Comparison of ENCODE assay signal across 20 mouse cellular contexts in genomic region chr13:56289998-56290397, GRCm38 (mm10). TPM values are rescaled to one million over a fixed set of nuclear protein-coding genes. Genes with fewer than 3 reads are reported as not detected.
DNase-seq lines count a peak whose midpoint lies in the region; ATAC-seq and TF ChIP-seq lines count a peak whose summit lies in the region.
"Had no signal": no experiment of that assay in that cellular context is flagged by ENCODE, and none has a peak within 500 bp of the region (broad histone marks: within the 10 kb centered on the region; RNA-seq: fewer than 3 reads in every experiment).

No protein-coding gene starts in this region.

- intact Hi-C loops in gastrocnemius, adult 2 months (cut with DNase I) = no loop called here

- DNase-seq in gastrocnemius, adult 2 months = no peak
- no peak for DNase-seq in gastrocnemius, postnatal 25 days
- DNase-seq in lung, embryonic 14.5 days = no peak
- no peak for DNase-seq in lung, postnatal 36 days
- DNase-seq in c-Kit-positive CD71-positive TER-119-positive erythroid progenitor cells, embryonic 14.5 days (ENCODE audit: low spot score) = no peak
- no peak for DNase-seq in ovary, postnatal 14 days (ENCODE audit: low spot score)
- DNase-seq: adrenal gland, postnatal 14 days; cerebellum, postnatal 10 days; heart, adult 2 months; kidney, adult 11 months had no signal

- H3K27me3 ChIP-seq in lung, embryonic 14.5 days (ENCODE audit: insufficient read depth, low read length) = peaks cover 30% of the 10 kb centered on the region
- H3K27me3 ChIP-seq in embryonic facial prominence, embryonic 12.5 days = peaks cover 32% of the 10 kb centered on the region
- H3K27me3 ChIP-seq in small intestine, adult 2 months (ENCODE audit: control insufficient read depth, insufficient read depth, low read length) = peaks cover 3% of the 10 kb centered on the region; the same call in 1 of the 2 replicates

- no peak overlapping the region for H3K9ac ChIP-seq in lung, embryonic 14.5 days
- H3K9ac ChIP-seq in embryonic facial prominence, embryonic 12.5 days = no peak overlapping the region
- H3K9ac ChIP-seq: hindbrain, embryonic 12.5 days; liver, embryonic 12.5 days had no signal

- no peak overlapping the region for H3K27ac ChIP-seq in gastrocnemius, adult 2 months
- no peak overlapping the region for H3K27ac ChIP-seq in lung, embryonic 14.5 days (ENCODE audit: low read depth)
- peak overlapping the region; percentile 77 for H3K27ac ChIP-seq in embryonic facial prominence, embryonic 12.5 days
- no peak overlapping the region for H3K27ac ChIP-seq in small intestine, adult 2 months (ENCODE audit: insufficient read depth, low read depth, low read length)
- H3K27ac ChIP-seq: heart, adult 2 months; hindbrain, embryonic 12.5 days; liver, embryonic 12.5 days had no signal

- H3K9me3 ChIP-seq in lung, embryonic 14.5 days (ENCODE audit: low read depth, low read length) = no peaks in the 10 kb centered on the region
- no peaks in the 10 kb centered on the region for H3K9me3 ChIP-seq in embryonic facial prominence, embryonic 12.5 days
- H3K9me3 ChIP-seq: hindbrain, embryonic 12.5 days; midbrain, embryonic 10.5 days had no signal

- no peaks in the 10 kb centered on the region for H3K4me1 ChIP-seq in lung, embryonic 14.5 days (ENCODE audit: insufficient read depth)
- H3K4me1 ChIP-seq in embryonic facial prominence, embryonic 12.5 days = peaks cover 18% of the 10 kb centered on the region
- H3K4me1 ChIP-seq in small intestine, adult 2 months (ENCODE audit: control insufficient read depth, insufficient read depth, insufficient read length, low read length) = no peaks in the 10 kb centered on the region
- H3K4me1 ChIP-seq: liver, embryonic 12.5 days had no signal

- 83% methylated on average over 6 of the region's 6 CpGs for WGBS in lung, embryonic 14.5 days
- WGBS in embryonic facial prominence, embryonic 12.5 days = 80% methylated on average over 6 of the region's 6 CpGs
- 78% methylated on average over 6 of the region's 6 CpGs for WGBS in small intestine, adult 2 months

- TF ChIP-seq CTCF in gastrocnemius, adult 2 months (IDR thresholded peaks at IDR 0.05) = 0 out of 2 replicates have a peak, but pooled peaks have one; percentile 1
- peak; percentile 32; the same call in 1 of the 2 replicates for TF ChIP-seq CTCF in lung, embryonic 14.5 days (IDR thresholded peaks at IDR 0.05; ENCODE audit: low read depth)
- TF ChIP-seq CTCF in small intestine, adult 2 months (IDR thresholded peaks at IDR 0.05; ENCODE audit: extremely low read depth, insufficient read length, insufficient replicate concordance, low read depth, low read length) = peak; percentile 17; the same call in 1 of the 2 replicates

- H3K4me3 ChIP-seq in gastrocnemius, adult 2 months = no peak overlapping the region
- H3K4me3 ChIP-seq in lung, embryonic 14.5 days (ENCODE audit: low read depth, low read length) = no peak overlapping the region
- no peak overlapping the region for H3K4me3 ChIP-seq in embryonic facial prominence, embryonic 12.5 days
- no peak overlapping the region for H3K4me3 ChIP-seq in small intestine, adult 2 months (ENCODE audit: low read depth, low read length)
- H3K4me3 ChIP-seq: heart, adult 2 months; hindbrain, embryonic 12.5 days; liver, embryonic 12.5 days; midbrain, embryonic 10.5 days; myocyte had no signal

- no peak overlapping the region for H3K4me2 ChIP-seq in lung, embryonic 14.5 days
- H3K4me2 ChIP-seq in embryonic facial prominence, embryonic 12.5 days (replicated peaks) = no peak overlapping the region
- H3K4me2 ChIP-seq: liver, embryonic 12.5 days had no signal

- no peak for TF ChIP-seq POLR2A in small intestine, adult 2 months (IDR thresholded peaks at IDR 0.05; ENCODE audit: low read depth, low read length)

- ATAC-seq in lung, embryonic 14.5 days (ENCODE audit: insufficient read depth) = no peak
- no peak for ATAC-seq in embryonic facial prominence, embryonic 12.5 days (ENCODE audit: insufficient number of reproducible peaks, insufficient read depth, low FRiP score, low TSS enrichment)
- ATAC-seq: liver, embryonic 12.5 days had no signal

- no peaks in the 10 kb centered on the region for H3K36me3 ChIP-seq in lung, embryonic 14.5 days (ENCODE audit: insufficient read depth)
- no peaks in the 10 kb centered on the region for H3K36me3 ChIP-seq in embryonic facial prominence, embryonic 12.5 days
- H3K36me3 ChIP-seq in small intestine, adult 2 months (ENCODE audit: control insufficient read depth, insufficient read depth, low read length) = no peaks in the 10 kb centered on the region
- H3K36me3 ChIP-seq: G1E; hindbrain, embryonic 12.5 days; liver, embryonic 12.5 days; midbrain, embryonic 10.5 days had no signal

RNA-seq across cellular contexts. Expression of gene Cxcl14, which starts 6.4 kb away (rescaled TPM):
- total RNA-seq in gastrocnemius, adult 2 months (2021) = 10 to 100 TPM; 30.7 to 35.6 TPM
- 10 to 100 TPM; 18.8 to 34.8 TPM for total RNA-seq in gastrocnemius, postnatal 25 days (2021)
- polyA plus RNA-seq in lung, embryonic 14.5 days (2014; fragmentation: Nextera tagmentation; extraction: Ambion mirVana) = 9.0 and 9.8 TPM in 2 replicates
- polyA plus RNA-seq in embryonic facial prominence, embryonic 12.5 days (2016; fragmentation: Nextera tagmentation; extraction: Ambion mirVana) = 308 and 338 TPM in 2 replicates
- polyA plus RNA-seq in small intestine, adult 2 months (2012; rRNA removed) = 35.7 and 68.8 TPM in 2 replicates
- total RNA-seq: G1E; neutrophil, adult 5-6 weeks had no signal
- polyA plus RNA-seq: G1E, myocyte had no signal

RNA-seq across cellular contexts. Expression of gene Neurog1, which starts 38.0 kb away (rescaled TPM):
- total RNA-seq in gastrocnemius, adult 2 months (2021) = not detected
- total RNA-seq in gastrocnemius, postnatal 25 days (2021) = not detected
- not detected in 2 replicates for polyA plus RNA-seq in lung, embryonic 14.5 days (2014; fragmentation: Nextera tagmentation; extraction: Ambion mirVana)
- polyA plus RNA-seq in embryonic facial prominence, embryonic 12.5 days (2016; fragmentation: Nextera tagmentation; extraction: Ambion mirVana) = 5.1 and 6.0 TPM in 2 replicates
- not detected in 2 replicates for polyA plus RNA-seq in small intestine, adult 2 months (2012; rRNA removed)
- total RNA-seq: adrenal gland, postnatal 14 days; heart, adult 2 months; neutrophil, adult 5-6 weeks had no signal
- polyA plus RNA-seq: G1E; heart, adult 2 months; heart, embryonic 16.5 days; large intestine, adult 2 months; liver, embryonic 12.5 days; myocyte had no signal
